Mouse (Mus musculus): Measurements from ENCODE around the gene Snx11.

DNA sequence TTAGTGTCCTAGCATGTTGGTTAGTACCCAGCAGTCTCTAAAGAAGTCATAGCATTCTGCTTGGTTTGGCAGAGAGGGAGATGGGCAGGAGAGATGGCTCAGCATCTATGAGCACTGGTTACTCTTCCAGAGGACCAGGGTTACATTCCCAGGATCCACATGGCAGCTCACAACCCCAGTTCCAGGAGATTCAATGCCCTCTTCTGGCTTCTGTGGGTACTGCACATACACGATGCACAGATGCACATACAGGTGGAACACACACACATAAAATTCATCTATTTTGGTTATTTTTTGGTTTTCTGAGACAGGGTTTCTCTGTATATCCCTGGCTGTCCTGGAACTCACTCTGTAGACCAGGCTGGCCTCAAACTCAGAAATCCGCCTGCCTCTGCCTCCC, 22.1 kb downstream of the Snx11 start:
- no peak for TF ChIP-seq TAL1 (conservative IDR thresholded peaks at IDR 0.05; ENCODE audit: low read depth, low read length)
- TF ChIP-seq CTCF (IDR thresholded peaks at IDR 0.05; ENCODE audit: low read depth, low read length): no peak
- TF ChIP-seq POLR2AphosphoS5 (IDR thresholded peaks at IDR 0.05; ENCODE audit: insufficient replicate concordance, low read depth, low read length): no peak
- no peak for TF ChIP-seq GATA1 (IDR thresholded peaks at IDR 0.05; ENCODE audit: borderline replicate concordance, low read length)

All from G1E (cell line).